Mouse (Mus musculus) olfactory bulb, adult 2 months (tissue): ENCODE measurements around the gene B9d2.

ENCODE experiments used
- CTCF ChIP-seq: fragments of 200-500 bp; IDR thresholded peaks from 2 replicates; pipeline ENCODE4 v1.5.1; 2012; ENCODE audit warnings: low read depth, mild to moderate bottlenecking, low read length, moderate library complexity; ENCODE audit not compliant: insufficient read depth
- POLR2A ChIP-seq: fragments of 200-500 bp; IDR thresholded peaks from 2 replicates; pipeline ENCODE4 v1.6.1; 2012; ENCODE audit warnings: mild to moderate bottlenecking, low read depth, low read length, moderate library complexity; ENCODE audit not compliant: insufficient read depth

DNA sequence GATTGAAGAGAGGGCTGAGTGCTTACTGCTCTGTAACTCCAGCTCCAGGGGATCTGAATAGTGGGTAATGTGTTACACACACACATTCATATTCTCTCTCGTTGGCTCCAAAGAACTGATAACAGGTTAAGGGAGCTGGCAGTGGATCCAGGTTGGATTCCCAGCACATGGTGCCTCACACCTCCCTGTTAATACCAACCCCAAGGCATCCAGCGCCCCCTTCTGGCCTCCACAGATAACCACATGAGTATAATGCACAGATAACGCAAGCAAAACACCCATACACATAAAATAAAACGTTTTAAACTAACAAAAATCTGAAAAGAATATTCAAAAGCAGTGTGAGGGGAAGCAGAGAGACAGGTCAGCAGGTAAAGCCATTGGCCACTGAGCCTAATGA lies 8.1 kb upstream of the B9d2 start:
- TF ChIP-seq POLR2A (no peak), CTCF (no peak)
